Mouse (Mus musculus): ENCODE measurements around the gene Slc15a1.

GRCm38 (mm10) chr14:121425004-121425793, 79.9 kb downstream of the Slc15a1 start:
- TF ChIP-seq POLR2A (IDR thresholded peaks at IDR 0.05; ENCODE audit: borderline replicate concordance, extremely low read depth, insufficient read depth, insufficient read length, poor library complexity, severe bottlenecking) = no peak
- TF ChIP-seq CTCF (IDR thresholded peaks at IDR 0.05; ENCODE audit: borderline replicate concordance, extremely low read depth, insufficient read depth, insufficient read length) = no peak

Data from brain, embryonic 14.5 days (tissue).